Mouse (Mus musculus) erythroblast, embryonic 14.5 days (primary cell): Measurements from ENCODE around the gene Zfp936.
"Not testable (repeated sequence)": the region's sequence is repeated elsewhere in the genome, so short reads cannot be mapped to it uniquely, and the experiment has no call there.

Source experiments
- GATA1 ChIP-seq: IDR thresholded peaks from 2 replicates; pipeline ENCODE4 v1.6.1; 2012; ENCODE audit warnings: low read length, inconsistent platforms, mixed read lengths
- TAL1 ChIP-seq: IDR thresholded peaks from 3 replicates; pipeline ENCODE4 v1.6.1; 2012; ENCODE audit warnings: low read length, inconsistent platforms, mixed read lengths

DNA sequence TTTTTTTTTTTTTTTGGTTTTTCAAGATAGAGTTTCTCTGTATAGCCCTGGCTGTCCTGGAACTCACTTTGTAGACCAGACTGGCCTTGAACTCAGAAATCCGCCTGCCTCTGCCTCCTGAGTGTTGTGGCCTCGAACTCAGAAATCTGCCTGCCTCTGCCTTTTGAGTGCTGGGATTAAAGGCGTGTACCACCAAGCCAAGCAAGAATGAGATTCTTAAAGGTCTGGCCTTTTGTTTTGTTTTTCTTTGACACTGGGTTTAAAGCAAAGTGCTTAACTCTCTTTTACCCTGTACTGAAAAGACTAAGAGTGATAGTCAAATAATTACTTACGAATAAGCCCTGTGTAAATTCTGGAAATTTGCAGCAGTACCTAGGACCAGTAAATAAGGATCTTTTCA lies 50.1 kb downstream of the Zfp936 start:
- TF ChIP-seq TAL1, GATA1: not testable (repeated sequence)
